Mouse (Mus musculus): ENCODE measurements at regions not wholly inside any gene's neighbourhood (a gene's known extent, or its start where the extent isn't known, plus 50 kb on each side); places are given as distances from the start of the nearest gene placed in this dataset.

DNA sequence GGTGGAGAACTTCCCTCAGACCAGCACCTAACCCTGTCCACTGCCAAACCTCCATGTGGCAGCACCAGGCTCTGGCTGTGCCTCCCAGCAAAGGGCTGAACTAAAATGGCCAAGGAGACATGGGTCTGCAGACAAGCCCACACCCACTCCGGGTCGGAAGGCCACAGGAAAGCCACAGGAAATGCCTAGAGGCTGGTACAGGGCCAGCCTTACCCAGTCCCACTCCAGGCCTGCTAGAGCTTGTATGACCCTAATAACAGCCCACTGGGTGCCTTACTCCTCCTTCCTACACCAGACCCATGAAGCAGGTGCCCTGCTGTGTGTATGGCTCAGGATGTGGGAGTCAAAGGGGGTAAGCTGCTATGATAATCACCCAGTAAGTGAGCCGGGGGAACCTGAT is 63.4 kb upstream of the Ttc34 start:
- H3K4me3 ChIP-seq (ENCODE audit: low read depth, low read length) = no peak overlapping the region
- H3K36me3 ChIP-seq (replicated peaks) = no peaks in the 10 kb centered on the region
- H3K4me1 ChIP-seq (ENCODE audit: insufficient read depth, low read depth, low read length) = no peaks in the 10 kb centered on the region
- no peaks in the 10 kb centered on the region for H3K27me3 ChIP-seq (ENCODE audit: insufficient read depth, low read length)
- TF ChIP-seq TAL1 (conservative IDR thresholded peaks at IDR 0.05; ENCODE audit: low read depth, low read length) (no peak), GATA2 (IDR thresholded peaks at IDR 0.05; ENCODE audit: borderline replicate concordance, low read depth, low read length) (no peak), POLR2AphosphoS5 (IDR thresholded peaks at IDR 0.05; ENCODE audit: insufficient replicate concordance, low read depth, low read length) (no peak), GATA1 (IDR thresholded peaks at IDR 0.05; ENCODE audit: borderline replicate concordance, low read length) (no peak), CTCF (IDR thresholded peaks at IDR 0.05; ENCODE audit: low read depth, low read length) (no peak)
- DNase-seq (ENCODE audit: low spot score) (no peak), ATAC-seq (ENCODE audit: extremely low read depth, insufficient number of reproducible peaks, low FRiP score, poor library complexity, severe bottlenecking) (no peak)
- H3K9me3 ChIP-seq (replicated peaks) = peaks cover 88% of the 10 kb centered on the region

DNA sequence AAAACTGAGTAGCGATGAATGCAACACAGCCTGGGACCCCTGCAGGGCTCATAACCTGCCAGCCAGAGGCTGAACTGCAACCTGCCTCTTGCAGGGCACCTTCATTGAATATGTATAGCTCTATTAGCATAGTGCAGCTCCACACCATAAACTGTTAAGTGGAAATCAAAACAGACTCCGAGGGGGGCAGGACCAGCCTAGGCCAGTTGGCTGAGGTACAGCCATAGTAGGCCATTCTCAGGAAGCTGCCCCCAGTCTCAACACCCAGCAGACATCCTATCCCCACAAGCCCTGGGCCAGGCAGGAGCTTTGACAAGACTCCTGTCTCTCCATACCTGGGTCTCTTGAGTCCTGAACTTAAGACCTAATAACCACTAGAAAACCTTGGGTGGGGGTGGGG is 62.9 kb upstream of the Ttc34 start:
- DNase-seq (ENCODE audit: low spot score) (no peak), ATAC-seq (ENCODE audit: extremely low read depth, insufficient number of reproducible peaks, low FRiP score, poor library complexity, severe bottlenecking) (no peak)
- H3K4me3 ChIP-seq (ENCODE audit: low read depth, low read length) = no peak overlapping the region
- H3K4me1 ChIP-seq (ENCODE audit: insufficient read depth, low read depth, low read length) = no peaks in the 10 kb centered on the region
- peaks cover 89% of the 10 kb centered on the region for H3K9me3 ChIP-seq (replicated peaks)
- no peak for TF ChIP-seq GATA2 (IDR thresholded peaks at IDR 0.05; ENCODE audit: borderline replicate concordance, low read depth, low read length)
- TF ChIP-seq CTCF (IDR thresholded peaks at IDR 0.05; ENCODE audit: low read depth, low read length) = no peak
- TF ChIP-seq TAL1 (conservative IDR thresholded peaks at IDR 0.05; ENCODE audit: low read depth, low read length) = no peak
- TF ChIP-seq POLR2AphosphoS5 (IDR thresholded peaks at IDR 0.05; ENCODE audit: insufficient replicate concordance, low read depth, low read length) = no peak
- no peak for TF ChIP-seq GATA1 (IDR thresholded peaks at IDR 0.05; ENCODE audit: borderline replicate concordance, low read length)
- H3K36me3 ChIP-seq (replicated peaks) = no peaks in the 10 kb centered on the region
- no peaks in the 10 kb centered on the region for H3K27me3 ChIP-seq (ENCODE audit: insufficient read depth, low read length)

DNA sequence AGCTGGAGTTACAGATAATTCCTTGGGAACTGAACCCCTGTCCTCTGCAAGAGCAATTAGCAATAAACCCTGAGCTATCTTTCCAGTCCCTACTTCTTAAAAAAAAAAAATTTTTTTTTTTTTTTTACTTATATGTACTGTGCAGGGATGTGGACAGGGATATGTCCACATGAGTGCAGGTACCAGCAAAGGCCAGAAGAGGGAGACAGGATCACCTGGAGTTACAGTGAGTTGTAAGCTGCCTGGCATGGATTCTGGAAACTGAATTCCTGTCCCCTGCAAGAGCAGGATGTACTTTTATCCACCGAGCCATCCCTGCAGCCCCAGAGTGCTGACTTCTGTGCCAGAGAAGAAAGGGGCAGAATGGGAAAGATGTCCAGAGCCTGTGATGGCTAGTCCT is 58.4 kb upstream of the Ttc34 start:
- H3K27me3 ChIP-seq (ENCODE audit: insufficient read depth, low read length) = no peaks in the 10 kb centered on the region
- H3K36me3 ChIP-seq (replicated peaks) = no peaks in the 10 kb centered on the region
- no peak overlapping the region for H3K4me3 ChIP-seq (ENCODE audit: low read depth, low read length)
- ATAC-seq (ENCODE audit: extremely low read depth, insufficient number of reproducible peaks, low FRiP score, poor library complexity, severe bottlenecking) = no peak
- TF ChIP-seq POLR2AphosphoS5 (IDR thresholded peaks at IDR 0.05; ENCODE audit: insufficient replicate concordance, low read depth, low read length) = no peak
- no peak for TF ChIP-seq GATA2 (IDR thresholded peaks at IDR 0.05; ENCODE audit: borderline replicate concordance, low read depth, low read length)
- no peak for TF ChIP-seq GATA1 (IDR thresholded peaks at IDR 0.05; ENCODE audit: borderline replicate concordance, low read length)
- no peak for TF ChIP-seq CTCF (IDR thresholded peaks at IDR 0.05; ENCODE audit: low read depth, low read length)
- H3K9me3 ChIP-seq (replicated peaks) = peaks cover 87% of the 10 kb centered on the region
- no peaks in the 10 kb centered on the region for H3K4me1 ChIP-seq (ENCODE audit: insufficient read depth, low read depth, low read length)
- DNase-seq (ENCODE audit: low spot score) = no peak

DNA sequence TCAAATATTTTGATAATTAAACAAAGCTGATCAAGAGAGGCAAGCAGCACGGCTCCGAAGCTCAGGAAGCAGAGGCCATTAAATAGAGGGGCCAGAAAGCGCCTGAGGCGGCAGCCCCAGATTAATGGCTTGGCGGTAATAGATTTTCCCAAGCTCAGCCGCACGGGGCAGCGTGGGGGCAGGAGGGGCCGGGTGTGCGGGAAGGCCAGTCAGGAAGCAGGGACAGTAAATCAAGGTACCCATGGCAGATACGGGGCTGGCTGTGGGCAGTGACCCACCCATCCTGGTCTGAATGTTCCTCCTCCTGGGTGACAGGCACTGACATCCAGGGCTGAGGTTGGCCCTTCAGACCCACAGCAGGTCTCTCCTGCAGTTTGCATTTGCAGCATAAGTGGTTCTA is 55.9 kb upstream of the Ttc34 start:
- Histone ChIP-seq H3K4me1 (ENCODE audit: insufficient read depth, low read depth, low read length) (no peaks in the 10 kb centered on the region), H3K9me3 (replicated peaks) (peaks cover 88% of the 10 kb centered on the region), H3K36me3 (replicated peaks) (no peaks in the 10 kb centered on the region), H3K4me3 (ENCODE audit: low read depth, low read length) (no peak overlapping the region), H3K27me3 (ENCODE audit: insufficient read depth, low read length) (no peaks in the 10 kb centered on the region)
- DNase-seq (ENCODE audit: low spot score) = no peak
- no peak for ATAC-seq (ENCODE audit: extremely low read depth, insufficient number of reproducible peaks, low FRiP score, poor library complexity, severe bottlenecking)
- TF ChIP-seq GATA2 (IDR thresholded peaks at IDR 0.05; ENCODE audit: borderline replicate concordance, low read depth, low read length) = no peak
- no peak for TF ChIP-seq TAL1 (conservative IDR thresholded peaks at IDR 0.05; ENCODE audit: low read depth, low read length)
- no peak for TF ChIP-seq GATA1 (IDR thresholded peaks at IDR 0.05; ENCODE audit: borderline replicate concordance, low read length)
- TF ChIP-seq CTCF (IDR thresholded peaks at IDR 0.05; ENCODE audit: low read depth, low read length) = no peak
- no peak for TF ChIP-seq POLR2AphosphoS5 (IDR thresholded peaks at IDR 0.05; ENCODE audit: insufficient replicate concordance, low read depth, low read length)

DNA sequence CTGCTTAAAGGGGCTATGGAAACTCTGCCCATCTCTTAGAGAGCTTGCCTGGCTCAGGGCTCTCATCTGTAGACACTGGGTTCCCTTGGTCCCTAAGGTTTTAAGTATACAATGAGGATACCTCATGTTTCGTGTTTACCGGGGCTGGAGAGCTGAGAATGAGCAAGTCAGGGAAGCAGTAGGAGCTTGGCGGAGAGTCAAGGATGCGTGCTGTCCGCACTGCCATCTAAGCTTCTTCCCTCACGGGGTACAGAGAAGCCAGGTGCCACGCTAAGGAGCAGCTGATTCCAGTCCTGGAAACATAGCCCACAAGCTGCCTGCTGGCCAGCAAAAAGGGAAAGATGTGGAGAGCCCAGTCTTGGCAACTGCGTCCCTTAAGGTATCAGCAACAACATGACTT is 55.0 kb upstream of the Ttc34 start:
- no peaks in the 10 kb centered on the region for H3K4me1 ChIP-seq (ENCODE audit: insufficient read depth, low read depth, low read length)
- ATAC-seq (ENCODE audit: extremely low read depth, insufficient number of reproducible peaks, low FRiP score, poor library complexity, severe bottlenecking) = no peak
- H3K4me3 ChIP-seq (ENCODE audit: low read depth, low read length) = no peak overlapping the region
- no peak for DNase-seq (ENCODE audit: low spot score)
- no peak for TF ChIP-seq GATA1 (IDR thresholded peaks at IDR 0.05; ENCODE audit: borderline replicate concordance, low read length)
- no peak for TF ChIP-seq GATA2 (IDR thresholded peaks at IDR 0.05; ENCODE audit: borderline replicate concordance, low read depth, low read length)
- no peak for TF ChIP-seq CTCF (IDR thresholded peaks at IDR 0.05; ENCODE audit: low read depth, low read length)
- no peak for TF ChIP-seq TAL1 (conservative IDR thresholded peaks at IDR 0.05; ENCODE audit: low read depth, low read length)
- TF ChIP-seq POLR2AphosphoS5 (IDR thresholded peaks at IDR 0.05; ENCODE audit: insufficient replicate concordance, low read depth, low read length) = no peak
- H3K36me3 ChIP-seq (replicated peaks) = no peaks in the 10 kb centered on the region
- peaks cover 86% of the 10 kb centered on the region for H3K9me3 ChIP-seq (replicated peaks)
- no peaks in the 10 kb centered on the region for H3K27me3 ChIP-seq (ENCODE audit: insufficient read depth, low read length)

DNA sequence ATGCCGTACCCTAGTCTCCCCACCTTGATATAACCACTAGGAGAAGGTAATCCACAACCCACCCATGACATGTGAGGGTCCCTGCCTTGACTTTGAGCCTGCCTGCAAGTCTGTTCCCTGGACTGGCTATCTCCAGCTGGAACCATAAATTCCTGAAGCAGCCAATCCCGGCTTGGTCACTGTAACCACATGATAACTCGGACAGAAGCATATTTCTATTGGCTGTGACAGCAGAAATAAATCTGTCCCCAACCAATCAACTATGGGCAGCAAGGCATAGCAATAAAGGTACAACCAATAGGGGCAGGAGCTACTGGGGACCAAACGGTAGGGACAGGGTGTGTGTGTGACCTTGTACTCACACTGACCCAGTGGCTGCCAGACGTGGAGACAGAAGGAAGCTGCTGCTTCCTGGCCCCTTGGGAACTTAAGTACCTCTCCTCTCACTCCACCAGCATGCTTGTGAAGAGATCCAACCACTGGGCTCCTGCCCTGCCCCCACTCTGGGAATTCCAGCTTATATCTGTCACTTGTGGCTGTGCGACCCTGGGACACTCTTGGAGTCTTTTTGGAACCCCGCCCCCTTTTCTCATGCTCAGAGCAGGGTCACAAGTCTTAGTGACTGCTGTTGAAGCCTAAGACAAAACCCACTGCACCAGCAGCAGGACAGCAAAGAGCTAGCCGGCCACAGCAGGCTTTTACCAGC is 51.8 kb upstream of the Ttc34 start:
- ATAC-seq (ENCODE audit: extremely low read depth, insufficient number of reproducible peaks, low FRiP score, poor library complexity, severe bottlenecking) (no peak), DNase-seq (ENCODE audit: low spot score) (no peak)
- TF ChIP-seq GATA2 (IDR thresholded peaks at IDR 0.05; ENCODE audit: borderline replicate concordance, low read depth, low read length) (no peak), GATA1 (IDR thresholded peaks at IDR 0.05; ENCODE audit: borderline replicate concordance, low read length) (no peak), POLR2AphosphoS5 (IDR thresholded peaks at IDR 0.05; ENCODE audit: insufficient replicate concordance, low read depth, low read length) (no peak), TAL1 (conservative IDR thresholded peaks at IDR 0.05; ENCODE audit: low read depth, low read length) (no peak), CTCF (IDR thresholded peaks at IDR 0.05; ENCODE audit: low read depth, low read length) (no peak)
- H3K36me3 ChIP-seq (replicated peaks) = no peaks in the 10 kb centered on the region
- no peaks in the 10 kb centered on the region for H3K27me3 ChIP-seq (ENCODE audit: insufficient read depth, low read length)
- H3K4me3 ChIP-seq (ENCODE audit: low read depth, low read length) = no peak overlapping the region
- H3K4me1 ChIP-seq (ENCODE audit: insufficient read depth, low read depth, low read length) = no peaks in the 10 kb centered on the region
- H3K9me3 ChIP-seq (replicated peaks) = peaks cover 95% of the 10 kb centered on the region
